Mouse (Mus musculus): ENCODE measurements around the gene Hist1h3e. TPM values are rescaled to one million over a fixed set of nuclear protein-coding genes. Genes with fewer than 3 reads are reported as not detected.
"Not testable (repeated sequence)": the region's sequence is repeated elsewhere in the genome, so short reads cannot be mapped to it uniquely, and the experiment has no call there.

The Hist1h3e gene
- 5.8 and 8.7 TPM in 2 replicates for polyA plus RNA-seq (2015; fragmentation: Nextera tagmentation; extraction: Ambion mirVana)

- WGBS: under 1% methylated on average over 48 of the region's 67 CpGs
- Histone ChIP-seq H3K4me3 (peak within 1 kb of the TSS; percentile 48), H3K9ac (peak within 1 kb of the TSS; percentile 68), H3K4me2 (peak within 1 kb of the TSS; percentile 68), H3K27ac (peak within 1 kb of the TSS; percentile 98)
- not testable (repeated sequence) for H3K4me1 ChIP-seq, H3K9me3 ChIP-seq, H3K27me3 ChIP-seq, H3K36me3 ChIP-seq
- peak; percentile 87 for ATAC-seq (ENCODE audit: insufficient number of reproducible peaks, insufficient read depth, low FRiP score, low TSS enrichment, low read depth)
Observed at GRCm38 (mm10) chr13:23561883-23562659, at the start of gene Hist1h3e. Hist1h3e (minus strand) TSS chr13:23562369.

- no peak overlapping the region for H3K27ac ChIP-seq
- no peak overlapping the region for H3K4me3 ChIP-seq
- H3K4me2 ChIP-seq: no peak overlapping the region
- no peaks in the 10 kb centered on the region for H3K36me3 ChIP-seq
- ATAC-seq (ENCODE audit: insufficient number of reproducible peaks, insufficient read depth, low FRiP score, low TSS enrichment, low read depth): no peak
- no peak overlapping the region for H3K9ac ChIP-seq
- H3K4me1 ChIP-seq: no peaks in the 10 kb centered on the region
- H3K27me3 ChIP-seq: no peaks in the 10 kb centered on the region
- H3K9me3 ChIP-seq: no peaks in the 10 kb centered on the region
- 90% methylated on average over 3 of the region's 3 CpGs for WGBS
Observed at GRCm38 (mm10) chr13:23611638-23612037, 49.5 kb upstream of the Hist1h3e start.

DNA sequence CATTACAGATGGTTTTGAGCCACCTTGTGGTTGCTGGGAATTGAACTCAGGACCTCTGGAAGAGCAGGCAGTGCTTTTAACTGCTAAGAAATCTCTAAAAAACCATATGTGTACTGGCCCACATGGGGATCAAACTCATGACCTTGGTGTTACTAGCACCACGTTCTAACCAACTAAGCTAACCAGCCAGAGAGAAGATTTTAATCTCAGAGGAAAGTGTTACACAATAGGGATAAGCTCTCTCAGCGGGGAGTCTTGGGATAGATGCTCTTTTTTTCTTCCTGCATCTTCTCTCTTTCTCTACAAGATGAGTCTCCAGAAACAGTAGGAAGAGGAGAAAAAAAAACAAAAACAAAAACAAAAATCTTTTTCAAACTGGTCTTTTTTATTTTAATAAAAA, 48.2 kb upstream of the Hist1h3e start:
- no peaks in the 10 kb centered on the region for H3K4me1 ChIP-seq
- H3K4me3 ChIP-seq: no peak overlapping the region
- H3K4me2 ChIP-seq: no peak overlapping the region
- no peak for ATAC-seq (ENCODE audit: insufficient number of reproducible peaks, insufficient read depth, low FRiP score, low TSS enrichment, low read depth)
- 68% methylated on average over 2 of the region's 2 CpGs for WGBS
- H3K36me3 ChIP-seq: no peaks in the 10 kb centered on the region
- H3K27ac ChIP-seq: no peak overlapping the region
- no peaks in the 10 kb centered on the region for H3K9me3 ChIP-seq
- H3K9ac ChIP-seq: no peak overlapping the region
- no peaks in the 10 kb centered on the region for H3K27me3 ChIP-seq

GRCm38 (mm10) chr13:23609844-23610243, 47.7 kb upstream of the Hist1h3e start:
- H3K36me3 ChIP-seq: no peaks in the 10 kb centered on the region
- H3K4me1 ChIP-seq: no peaks in the 10 kb centered on the region
- no peaks in the 10 kb centered on the region for H3K27me3 ChIP-seq
- H3K4me2 ChIP-seq: no peak overlapping the region
- no peak overlapping the region for H3K4me3 ChIP-seq
- no peak for ATAC-seq (ENCODE audit: insufficient number of reproducible peaks, insufficient read depth, low FRiP score, low TSS enrichment, low read depth)
- H3K9ac ChIP-seq: no peak overlapping the region
- H3K9me3 ChIP-seq: no peaks in the 10 kb centered on the region
- H3K27ac ChIP-seq: no peak overlapping the region

DNA sequence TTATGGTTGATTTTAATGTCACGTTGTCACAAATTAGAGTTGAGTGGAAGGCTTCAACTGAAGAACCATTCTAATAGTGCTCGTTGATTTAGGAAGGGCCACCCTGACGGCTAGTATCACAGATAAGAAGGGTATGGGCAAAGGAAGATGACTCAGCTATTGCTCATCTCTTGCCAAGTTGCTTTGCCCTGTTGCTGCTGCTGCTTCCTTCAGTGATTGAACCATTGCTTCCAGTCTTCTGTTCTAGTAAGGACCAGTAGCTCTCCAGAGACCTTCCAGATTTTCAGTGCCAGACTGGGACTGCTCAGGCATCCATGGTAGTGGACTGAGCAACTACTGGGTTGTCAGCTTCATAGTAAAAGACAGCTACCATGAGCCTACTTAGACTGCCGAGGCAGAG, 47.0 kb upstream of the Hist1h3e start:
- no peaks in the 10 kb centered on the region for H3K9me3 ChIP-seq
- no peak overlapping the region for H3K9ac ChIP-seq
- no peak overlapping the region for H3K27ac ChIP-seq
- no peak overlapping the region for H3K4me2 ChIP-seq
- no peaks in the 10 kb centered on the region for H3K4me1 ChIP-seq
- no peak for ATAC-seq (ENCODE audit: insufficient number of reproducible peaks, insufficient read depth, low FRiP score, low TSS enrichment, low read depth)
- H3K36me3 ChIP-seq: no peaks in the 10 kb centered on the region
- no peak overlapping the region for H3K4me3 ChIP-seq
- 88% methylated on average over 4 of the region's 4 CpGs for WGBS
- no peaks in the 10 kb centered on the region for H3K27me3 ChIP-seq

GRCm38 (mm10) chr13:23605052-23605451, 42.9 kb upstream of the Hist1h3e start:
- no peaks in the 10 kb centered on the region for H3K36me3 ChIP-seq
- ATAC-seq (ENCODE audit: insufficient number of reproducible peaks, insufficient read depth, low FRiP score, low TSS enrichment, low read depth): no peak

DNA sequence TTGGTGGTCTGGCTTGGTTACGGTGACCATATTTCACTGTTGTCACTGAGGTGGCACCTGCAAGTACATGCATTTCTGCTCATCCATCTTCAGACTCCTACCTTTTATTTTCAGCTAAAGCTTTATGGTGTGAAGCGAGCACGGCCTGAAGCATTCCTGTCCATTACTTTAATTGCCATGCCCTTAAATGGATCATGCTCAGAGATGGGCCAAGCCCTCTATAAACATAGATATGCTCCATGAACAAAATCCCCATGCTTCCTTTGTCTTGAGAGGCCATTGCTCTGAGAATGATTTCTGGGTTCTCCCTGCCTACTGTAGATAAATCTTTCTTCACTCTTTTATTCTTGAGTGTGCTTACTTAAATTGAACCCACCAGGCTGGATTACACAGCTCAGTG, 42.3 kb upstream of the Hist1h3e start:
- Histone ChIP-seq H3K9ac (no peak overlapping the region), H3K36me3 (no peaks in the 10 kb centered on the region), H3K4me3 (no peak overlapping the region), H3K27me3 (no peaks in the 10 kb centered on the region), H3K4me2 (no peak overlapping the region), H3K4me1 (no peaks in the 10 kb centered on the region), H3K9me3 (no peaks in the 10 kb centered on the region), H3K27ac (no peak overlapping the region)
- no peak for ATAC-seq (ENCODE audit: insufficient number of reproducible peaks, insufficient read depth, low FRiP score, low TSS enrichment, low read depth)
- 91% methylated on average over 3 of the region's 3 CpGs for WGBS

More at GRCm38 (mm10) chr13:23605052-23605451, 42.9 kb upstream of the Hist1h3e start:
- Histone ChIP-seq H3K9ac (no peak overlapping the region), H3K4me1 (no peaks in the 10 kb centered on the region), H3K27me3 (no peaks in the 10 kb centered on the region), H3K4me3 (no peak overlapping the region), H3K9me3 (no peaks in the 10 kb centered on the region), H3K27ac (no peak overlapping the region), H3K4me2 (no peak overlapping the region)
- WGBS: 84% methylated on average over 3 of the region's 3 CpGs

DNA sequence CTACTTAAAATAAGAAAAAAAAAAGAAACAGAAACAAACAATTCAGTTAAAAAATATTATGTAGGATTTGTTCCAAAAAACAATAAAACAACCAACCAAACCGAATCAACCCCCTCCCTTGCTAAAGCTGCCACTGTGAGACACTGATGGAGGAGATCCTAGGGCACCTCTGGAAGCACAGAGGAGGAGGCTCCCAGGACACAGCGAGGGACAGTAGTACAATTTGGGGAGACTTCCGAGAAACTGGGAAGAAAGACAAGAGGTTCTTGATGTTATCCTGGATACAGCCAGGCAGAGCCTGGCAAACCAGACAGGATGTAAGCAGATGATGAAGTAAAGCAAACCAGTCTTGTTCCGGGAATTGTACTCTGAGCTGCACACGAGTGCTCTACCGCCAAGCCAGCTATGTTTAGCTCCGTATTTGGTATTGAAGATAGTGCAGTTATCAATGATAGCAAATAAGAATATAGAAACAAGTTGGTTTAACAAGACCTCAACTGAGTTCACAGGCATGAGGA, 41.1 kb upstream of the Hist1h3e start:
- Histone ChIP-seq H3K4me3 (no peak overlapping the region), H3K27me3 (no peaks in the 10 kb centered on the region), H3K4me1 (no peaks in the 10 kb centered on the region), H3K9me3 (no peaks in the 10 kb centered on the region), H3K9ac (no peak overlapping the region), H3K27ac (no peak overlapping the region), H3K4me2 (no peak overlapping the region), H3K36me3 (no peaks in the 10 kb centered on the region)
- WGBS: 74% methylated on average over 7 of the region's 7 CpGs
- ATAC-seq (ENCODE audit: insufficient number of reproducible peaks, insufficient read depth, low FRiP score, low TSS enrichment, low read depth): no peak

GRCm38 (mm10) chr13:23597957-23598356, 35.8 kb upstream of the Hist1h3e start:
- Histone ChIP-seq H3K9me3 (no peaks in the 10 kb centered on the region), H3K4me1 (no peaks in the 10 kb centered on the region), H3K27ac (no peak overlapping the region), H3K27me3 (no peaks in the 10 kb centered on the region), H3K9ac (no peak overlapping the region), H3K4me3 (no peak overlapping the region), H3K36me3 (no peaks in the 10 kb centered on the region), H3K4me2 (no peak overlapping the region)
- WGBS: 6% methylated on average over 9 of the region's 9 CpGs
- ATAC-seq (ENCODE audit: insufficient number of reproducible peaks, insufficient read depth, low FRiP score, low TSS enrichment, low read depth): no peak

- H3K4me3 ChIP-seq: no peak overlapping the region
- no peaks in the 10 kb centered on the region for H3K36me3 ChIP-seq
- no peak for ATAC-seq (ENCODE audit: insufficient number of reproducible peaks, insufficient read depth, low FRiP score, low TSS enrichment, low read depth)
- 81% methylated on average over 7 of the region's 7 CpGs for WGBS
- 0 out of 2 replicates have a peak overlapping the region, but pooled peaks have one; percentile 12 for H3K9ac ChIP-seq
- no peak overlapping the region for H3K4me2 ChIP-seq
- no peaks in the 10 kb centered on the region for H3K9me3 ChIP-seq
- H3K27me3 ChIP-seq: no peaks in the 10 kb centered on the region
- H3K4me1 ChIP-seq: no peaks in the 10 kb centered on the region
- H3K27ac ChIP-seq: no peak overlapping the region
Observed at GRCm38 (mm10) chr13:23595622-23596372, 33.6 kb upstream of the Hist1h3e start.

DNA sequence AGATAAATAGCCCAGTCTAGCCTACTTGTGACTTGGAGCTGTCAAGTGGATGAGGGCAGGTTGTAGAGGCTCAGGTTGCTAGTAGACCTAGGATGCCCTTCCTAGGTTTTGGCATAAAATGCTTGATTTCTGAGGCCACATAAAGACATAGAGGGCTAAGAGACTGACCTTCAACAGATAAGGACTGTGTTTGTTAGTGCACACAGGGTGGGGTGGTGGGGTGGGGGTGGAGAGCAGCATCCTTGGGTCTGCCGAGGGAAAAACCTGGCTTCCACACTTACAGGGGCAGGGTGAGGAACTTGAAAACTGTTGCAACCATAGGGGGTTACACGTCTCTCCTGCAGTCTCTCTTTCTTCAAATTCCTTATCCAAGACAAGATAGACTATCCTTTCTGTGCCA, 33.0 kb upstream of the Hist1h3e start:
- Histone ChIP-seq H3K9ac (no peak overlapping the region), H3K4me2 (no peak overlapping the region), H3K4me1 (no peaks in the 10 kb centered on the region), H3K27me3 (no peaks in the 10 kb centered on the region), H3K9me3 (no peaks in the 10 kb centered on the region), H3K4me3 (no peak overlapping the region), H3K36me3 (no peaks in the 10 kb centered on the region), H3K27ac (no peak overlapping the region)
- WGBS: 87% methylated on average over 2 of the region's 2 CpGs
- ATAC-seq (ENCODE audit: insufficient number of reproducible peaks, insufficient read depth, low FRiP score, low TSS enrichment, low read depth): no peak
